Mouse (Mus musculus) right cerebral cortex, postnatal 10 days (tissue): ENCODE data around the gene Nup107.

Source experiments
- DNase-seq, 2 experiments: peaks; one replicate each; pipeline ENCODE4 v3.0.0; 2021; ENCODE audit warnings: low spot score in 2 of 2

Gene Nup107

GRCm38 (mm10) chr10:117792141-117793091, at the start of gene Nup107:
Gene Nup107, minus strand, starts transcription at chr10:117792705.
- DNase-seq = peak; percentile 100

- DNase-seq = no peak
These were observed 49.3 kb upstream of the Nup107 start for GRCm38 (mm10) chr10:117841765-117842164.

- no peak for DNase-seq
These were observed 48.0 kb upstream of the Nup107 start for GRCm38 (mm10) chr10:117840431-117840995.

GRCm38 (mm10) chr10:117839737-117840136, 47.2 kb upstream of the Nup107 start:
- no peak for DNase-seq

- no peak for DNase-seq
These were observed 46.4 kb upstream of the Nup107 start for GRCm38 (mm10) chr10:117838924-117839323.

- no peak for DNase-seq
These were observed 43.8 kb upstream of the Nup107 start for GRCm38 (mm10) chr10:117836354-117836753.

- no peak for DNase-seq
These were observed 42.9 kb upstream of the Nup107 start for GRCm38 (mm10) chr10:117835453-117835852.

GRCm38 (mm10) chr10:117830797-117831196, 38.3 kb upstream of the Nup107 start:
- no peak for DNase-seq

GRCm38 (mm10) chr10:117829472-117830155, 37.1 kb upstream of the Nup107 start:
- no peak for DNase-seq

- no peak for DNase-seq
These were observed 36.5 kb upstream of the Nup107 start for GRCm38 (mm10) chr10:117829022-117829421.

GRCm38 (mm10) chr10:117828536-117828935, 36.0 kb upstream of the Nup107 start:
- DNase-seq = no peak

- no peak for DNase-seq
These were observed 32.1 kb upstream of the Nup107 start for GRCm38 (mm10) chr10:117824647-117825046.

GRCm38 (mm10) chr10:117824139-117824538, 31.6 kb upstream of the Nup107 start:
- DNase-seq = no peak

GRCm38 (mm10) chr10:117823321-117823720, 30.8 kb upstream of the Nup107 start:
- DNase-seq = no peak

- no peak for DNase-seq
These were observed 26.1 kb upstream of the Nup107 start for GRCm38 (mm10) chr10:117818600-117818999.

- DNase-seq = no peak
These were observed 24.2 kb upstream of the Nup107 start for GRCm38 (mm10) chr10:117816721-117817120.

GRCm38 (mm10) chr10:117812501-117812900, 20.0 kb upstream of the Nup107 start:
- DNase-seq = no peak

- DNase-seq = no peak
These were observed 19.1 kb upstream of the Nup107 start for GRCm38 (mm10) chr10:117811555-117811954.

- DNase-seq = no peak
These were observed 18.0 kb upstream of the Nup107 start for GRCm38 (mm10) chr10:117810506-117810905.

- DNase-seq = no peak
These were observed 15.6 kb upstream of the Nup107 start for GRCm38 (mm10) chr10:117808068-117808467.

- DNase-seq = no peak
These were observed 13.4 kb upstream of the Nup107 start for GRCm38 (mm10) chr10:117805919-117806318.
